Mouse (Mus musculus) embryonic stem cell, embryonic (primary cell): ENCODE measurements around the gene Mrps7.

Experiments
- CTCF ChIA-PET, 4 experiments: fragments of 300-600 bp in 2 of 4; fragments of 350-600 bp in 2 of 4; sonication (Branson Sonifier 250); formaldehyde crosslinking; loops; one replicate each; lab custom pipeline; 2022; ENCODE audit warnings: inconsistent platforms in 2 of 4; lab: Charles Lee
- POLR2A ChIA-PET, 4 experiments: fragments of 300-600 bp in 2 of 4; fragments of 350-600 bp in 2 of 4; sonication (Branson Sonifier 250); formaldehyde crosslinking; loops; one replicate each; lab custom pipeline; 2022; ENCODE audit warnings: antibody characterized with exemption in 4 of 4, inconsistent platforms in 1 of 4; lab: Charles Lee

The Mrps7 gene

DNA sequence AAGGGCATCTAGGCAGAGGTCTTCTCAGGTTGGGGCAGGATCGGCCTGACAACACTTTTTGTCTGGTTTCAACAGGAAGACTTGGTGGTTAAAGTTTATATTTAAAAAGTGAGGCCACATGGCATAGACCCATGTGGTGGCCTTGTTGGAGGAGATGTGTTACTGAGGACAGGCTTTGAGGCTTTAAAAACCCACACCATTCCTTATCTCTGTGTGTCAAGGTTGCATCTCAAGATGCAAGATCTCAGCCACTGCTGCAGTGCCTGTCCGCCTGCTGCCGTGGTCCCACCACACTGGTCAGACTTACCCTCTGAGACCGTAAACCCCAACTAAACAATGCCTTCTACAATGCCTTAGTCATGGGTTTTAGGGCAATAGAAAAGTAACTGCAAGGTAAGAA, 5.4 kb upstream of the Mrps7 start:
- CTCF ChIA-PET, result interaction anchor here in 1 of 4 experiments (1.0 to 1.9 kb wide), 3 partner anchors 11 to 33 kb away, joined by 3 to 6 read pairs (median 5); partner anchors contain the start of gene Mif4gd

DNA sequence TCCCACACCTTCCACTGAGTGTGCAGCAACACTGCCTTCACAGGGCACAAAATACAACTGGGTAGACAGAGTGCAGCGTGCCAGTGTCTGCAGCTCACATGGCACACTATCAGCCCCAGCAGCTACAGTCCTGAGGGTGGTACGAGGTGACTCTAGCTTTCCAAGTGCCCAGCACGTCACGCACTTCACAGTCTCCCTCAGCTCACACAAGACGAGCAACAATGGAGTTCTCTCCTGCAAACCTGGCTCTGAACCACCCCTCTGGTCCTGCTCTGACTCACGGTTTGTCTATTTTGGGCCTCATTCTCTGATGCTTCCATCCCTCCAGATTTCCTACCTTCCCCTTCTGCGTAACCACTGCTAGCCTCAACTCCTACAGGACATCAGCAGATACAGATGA, 4.0 kb upstream of the Mrps7 start:
- POLR2A ChIA-PET, result interaction anchor here in 3 of 4 experiments (0.6 to 23.6 kb wide), 15 partner anchors 8 to 425 kb away, joined by 3 to 335 read pairs (median 4); partner anchors contain the start of genes Jpt1 (in 1 of the 3), Mif4gd (in 1 of the 3), Nup85 (in 1 of the 3) and Slc25a19 (in 1 of the 3)

More for the DNA sequence above, 5.4 kb upstream of the Mrps7 start:
- POLR2A ChIA-PET, result interaction anchor here in 2 of 4 experiments (1.5 to 23.6 kb wide), 4 partner anchors 8 to 27 kb away, joined by 3 to 335 read pairs (median 10); partner anchors contain the start of gene Mif4gd (in 1 of the 2)

DNA sequence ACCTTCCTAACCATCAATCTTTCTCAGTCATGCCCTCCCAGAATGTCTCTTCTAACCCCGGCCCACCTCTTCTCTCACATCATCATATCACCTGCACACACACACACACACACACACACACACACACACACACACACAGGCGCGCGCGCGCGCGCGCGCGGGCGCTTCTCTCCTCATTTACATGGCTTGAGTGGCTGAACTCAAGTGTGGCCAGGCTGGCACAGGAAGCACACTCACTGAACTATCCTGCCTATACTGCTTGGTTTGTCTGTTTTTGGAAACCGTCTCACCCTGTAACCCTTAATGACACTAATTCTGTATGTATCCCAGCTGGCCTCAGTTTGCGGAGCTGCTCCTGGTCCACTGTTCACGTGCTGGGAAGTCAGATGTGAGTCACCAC, 3.0 kb upstream of the Mrps7 start:
- ChIA-PET CTCF (interaction anchor here in 1 of 4 experiments (1.4 kb wide), 1 partner anchor 31 kb away, joined by 3 read pairs; no protein-coding TSS in a partner anchor), POLR2A (interaction anchor here in 2 of 4 experiments (0.9 to 23.6 kb wide), 8 partner anchors 9 to 27 kb away, joined by 3 to 335 read pairs (median 7); partner anchors contain the start of genes Mif4gd (in 2 of the 2) and Slc25a19 (in 1 of the 2))

More for the DNA sequence above, 4.0 kb upstream of the Mrps7 start:
- CTCF ChIA-PET, result interaction anchor here in 3 of 4 experiments (0.6 to 1.9 kb wide), 5 partner anchors 12 to 53 kb away, joined by 3 to 7 read pairs (median 5); partner anchors contain the start of gene Mif4gd (in 1 of the 3)

DNA sequence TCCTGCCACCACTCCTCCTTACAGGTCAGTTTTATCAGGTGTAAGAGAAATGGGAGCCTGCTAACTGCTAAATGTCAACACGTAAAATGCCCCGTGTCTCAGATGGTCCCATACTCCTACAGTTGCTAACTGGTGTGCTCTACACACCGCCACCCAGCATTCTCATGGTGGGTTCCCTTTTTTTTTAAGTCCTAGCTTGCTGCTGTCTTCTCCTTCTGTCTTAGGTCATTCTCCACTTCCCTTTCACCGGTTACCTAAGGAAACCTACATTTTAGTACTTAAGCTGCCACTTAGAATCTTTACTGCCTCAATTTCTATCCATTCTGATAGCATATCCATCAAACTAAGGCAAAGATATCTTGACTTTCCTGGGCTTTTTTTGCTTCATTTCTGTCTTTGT, 2.6 kb upstream of the Mrps7 start:
- POLR2A ChIA-PET, result interaction anchor here in 2 of 4 experiments (0.5 to 23.6 kb wide), 12 partner anchors 9 to 976 kb away, joined by 3 to 335 read pairs (median 3); partner anchors contain the start of genes Mif4gd (in 2 of the 2) and Slc25a19 (in 1 of the 2)
- CTCF ChIA-PET, result interaction anchor here in 2 of 4 experiments (0.5 to 1.4 kb wide), 2 partner anchors 30 to 255 kb away, joined by 3 read pairs; no protein-coding TSS in a partner anchor

DNA sequence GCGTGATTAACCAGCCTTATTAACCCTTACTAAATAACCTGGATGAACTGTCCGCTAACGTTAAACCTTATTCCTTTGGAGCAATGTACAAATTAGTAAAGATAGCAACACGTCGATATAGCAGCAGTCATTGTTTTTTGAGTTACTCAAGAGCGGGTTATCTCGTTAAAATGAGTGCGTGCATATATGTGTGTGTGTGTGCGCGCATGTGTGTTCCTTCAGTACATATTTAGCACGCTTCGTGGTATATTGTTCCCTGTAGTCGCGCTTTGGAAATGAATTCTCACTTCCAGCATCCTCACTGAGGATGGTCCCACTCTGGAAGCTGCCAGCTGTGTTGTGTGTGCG, 623 bp upstream of the Mrps7 start:
- POLR2A ChIA-PET, result interaction anchor here in 3 of 4 experiments (0.9 to 23.6 kb wide), 14 partner anchors 9 to 421 kb away, joined by 3 to 335 read pairs (median 4); partner anchors contain the start of gene Mif4gd (in 3 of the 3)
- CTCF ChIA-PET, result interaction anchor here in 1 of 4 experiments (0.6 to 1.3 kb wide), 2 partner anchors 257 to 420 kb away, joined by 3 to 4 read pairs; no protein-coding TSS in a partner anchor

GRCm38 (mm10) chr11:115604304-115604696, 575 bp downstream of the Mrps7 start:
- CTCF ChIA-PET, result interaction anchor here in 3 of 4 experiments (1.0 to 1.6 kb wide), 3 partner anchors 9 to 24 kb away, joined by 3 read pairs; partner anchors contain the start of genes Mif4gd (in 2 of the 3) and Slc25a19 (in 1 of the 3)
- POLR2A ChIA-PET, result interaction anchor here (0.6 to 17.9 kb wide), 31 partner anchors 8 to 658 kb away, joined by 3 to 335 read pairs (median 4); partner anchors contain the start of genes Jpt1 (in 2 of the 4), Mif4gd (in 2 of the 4), Nup85 (in 2 of the 4) and Grb2 (in 1 of the 4)

- ChIA-PET POLR2A (interaction anchor here in 3 of 4 experiments (0.5 to 17.9 kb wide), 15 partner anchors 8 to 1321 kb away, joined by 3 to 335 read pairs (median 4); partner anchors contain the start of genes Jpt1 (in 2 of the 3), Slc25a19 (in 2 of the 3), Mif4gd (in 1 of the 3) and Nup85 (in 1 of the 3)), CTCF (interaction anchor here in 1 of 4 experiments (0.6 kb wide), 2 partner anchors 66 to 136 kb away, joined by 3 read pairs; no protein-coding TSS in a partner anchor)
Measured at GRCm38 (mm10) chr11:115606733-115607132, 3.0 kb downstream of the Mrps7 start.

- POLR2A ChIA-PET, result interaction anchor here in 3 of 4 experiments (0.5 to 17.9 kb wide), 20 partner anchors 9 to 413 kb away, joined by 3 to 335 read pairs (median 5); partner anchors contain the start of genes Slc25a19 (in 3 of the 3), Jpt1 (in 2 of the 3), Fdxr (in 1 of the 3) and Nup85 (in 1 of the 3)
- CTCF ChIA-PET, result interaction anchor here in 2 of 4 experiments (0.5 to 1.5 kb wide), 4 partner anchors 15 to 106 kb away, joined by 3 to 4 read pairs (median 4); no protein-coding TSS in a partner anchor
Measured at GRCm38 (mm10) chr11:115608421-115609399, 5.0 kb downstream of the Mrps7 start.

GRCm38 (mm10) chr11:115609576-115609975, 5.9 kb downstream of the Mrps7 start:
- ChIA-PET POLR2A (interaction anchor here in 3 of 4 experiments (0.5 to 17.9 kb wide), 13 partner anchors 11 to 414 kb away, joined by 3 to 335 read pairs (median 5); partner anchors contain the start of genes Slc25a19 (in 2 of the 3), Fdxr (in 1 of the 3), Jpt1 (in 1 of the 3) and Nup85 (in 1 of the 3)), CTCF (interaction anchor here in 1 of 4 experiments (0.5 to 1.3 kb wide), 2 partner anchors 29 to 105 kb away, joined by 3 to 4 read pairs; no protein-coding TSS in a partner anchor)

DNA sequence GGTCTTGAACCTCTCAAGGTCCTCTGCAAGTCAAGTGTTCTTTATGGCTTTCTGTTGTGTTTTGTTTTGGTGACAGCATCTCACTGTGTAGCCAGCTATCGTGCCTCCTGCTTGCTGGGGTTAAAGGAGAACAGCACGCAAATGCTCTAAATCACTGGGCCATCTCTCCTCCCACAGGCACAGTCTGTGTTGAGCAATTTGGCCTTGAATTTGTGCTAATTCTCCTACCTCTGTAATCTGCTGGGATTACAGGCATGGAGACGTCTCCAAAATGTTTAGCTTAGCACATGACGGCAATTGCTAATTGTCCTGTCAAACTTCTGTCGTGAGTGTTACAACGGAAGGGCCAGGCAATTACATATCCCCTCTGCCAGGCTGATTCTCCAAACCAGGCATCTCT, 7.4 kb downstream of the Mrps7 start:
- ChIA-PET POLR2A (interaction anchor here in 3 of 4 experiments (0.7 to 17.9 kb wide), 17 partner anchors 16 to 248 kb away, joined by 3 to 335 read pairs (median 9); partner anchors contain the start of genes Nup85 (in 2 of the 3), Grb2 (in 1 of the 3), Slc25a19 (in 1 of the 3) and Sumo2 (in 1 of the 3)), CTCF (interaction anchor here in 3 of 4 experiments (0.6 to 1.4 kb wide), 4 partner anchors 12 to 203 kb away, joined by 3 to 4 read pairs (median 3); partner anchors contain the start of gene Caskin2 (in 1 of the 3))

DNA sequence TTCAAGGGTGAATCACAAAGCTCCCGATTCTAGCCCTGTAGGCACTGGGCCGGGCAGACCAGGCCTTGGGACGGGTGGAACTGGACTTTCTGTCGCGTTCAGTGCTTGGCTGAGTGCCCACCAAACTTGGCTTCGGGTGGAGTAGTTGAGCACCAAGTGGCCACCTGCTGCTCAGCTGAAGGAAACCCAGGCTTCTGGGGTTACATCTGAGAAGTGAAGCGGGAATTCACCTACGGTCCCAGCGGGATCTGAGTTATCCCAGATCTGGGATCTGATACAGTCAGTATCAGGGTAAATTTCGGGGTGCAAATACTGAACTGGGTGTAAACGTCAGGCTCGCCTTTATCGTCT, 8.3 kb downstream of the Mrps7 start:
- ChIA-PET POLR2A (interaction anchor here in 3 of 4 experiments (0.6 to 17.9 kb wide), 35 partner anchors 10 to 734 kb away, joined by 3 to 335 read pairs (median 8); partner anchors contain the start of genes Grb2 (in 2 of the 3), Nup85 (in 2 of the 3), Slc25a19 (in 2 of the 3) and Sumo2 (in 2 of the 3)), CTCF (interaction anchor here in 3 of 4 experiments (0.5 to 3.2 kb wide), 11 partner anchors 11 to 247 kb away, joined by 3 to 38 read pairs (median 7); partner anchors contain the start of genes Myo15b (in 1 of the 3) and Slc25a19 (in 1 of the 3))

- POLR2A ChIA-PET, result interaction anchor here (0.5 to 17.9 kb wide), 105 partner anchors 7 to 1396 kb away, joined by 3 to 335 read pairs (median 4); partner anchors contain the start of genes Grb2 (in 3 of the 4), Slc25a19 (in 3 of the 4), Cdr2l (in 2 of the 4) and Gga3 (in 2 of the 4)
- CTCF ChIA-PET, result interaction anchor here (0.5 to 3.5 kb wide), 65 partner anchors 8 to 1392 kb away, joined by 3 to 38 read pairs (median 4); partner anchors contain the start of genes Slc25a19 (in 3 of the 4), Caskin2 (in 2 of the 4), Grb2 (in 2 of the 4) and Nt5c (in 2 of the 4)
Measured at GRCm38 (mm10) chr11:115612410-115613137, 8.8 kb downstream of the Mrps7 start, which contains the start of gene Mif4gd. TSS of gene Mif4gd (minus strand) at chr11:115612969.

DNA sequence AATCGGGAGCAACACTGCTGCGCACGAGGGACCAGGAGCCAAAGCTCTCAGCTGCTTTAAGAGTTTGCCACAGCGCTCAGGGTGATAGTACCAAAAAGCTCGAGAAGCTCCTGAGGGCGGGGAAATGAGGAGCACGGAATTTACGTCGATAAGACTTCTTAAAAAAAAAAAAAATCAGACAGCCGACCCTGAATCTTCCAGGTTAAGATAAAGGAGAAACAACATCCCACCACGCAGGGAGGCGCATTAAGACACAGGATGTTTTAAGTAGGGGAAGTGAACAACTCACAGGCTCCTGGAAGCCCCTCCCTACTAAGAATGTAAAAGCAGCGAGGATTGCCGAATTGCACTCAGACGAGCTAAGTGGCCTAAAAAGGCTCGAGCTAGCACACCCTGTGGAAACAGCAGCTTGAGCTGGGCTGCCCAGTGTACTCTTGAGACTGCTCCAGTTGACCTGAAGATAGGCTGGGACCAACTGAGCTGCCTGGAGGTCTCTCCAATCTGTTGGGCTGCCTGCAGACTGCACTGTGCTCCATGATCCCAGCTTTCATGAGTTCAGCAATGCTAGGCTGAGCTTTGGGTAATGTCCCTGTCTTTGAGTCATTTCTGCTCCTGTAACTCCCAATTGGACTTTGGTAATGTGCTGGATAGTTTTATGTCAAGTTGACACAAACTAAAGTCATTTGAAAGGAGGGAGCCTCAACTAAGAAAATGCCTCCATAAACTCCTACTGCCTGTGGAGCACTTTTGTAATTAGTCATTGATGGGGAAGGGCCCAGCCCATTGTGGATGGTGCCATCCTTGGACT, 9.6 kb downstream of the Mrps7 start:
- ChIA-PET CTCF (interaction anchor here (0.6 to 3.5 kb wide), 64 partner anchors 8 to 1391 kb away, joined by 3 to 38 read pairs (median 4); partner anchors contain the start of genes Slc25a19 (in 3 of the 4), Caskin2 (in 2 of the 4), Grb2 (in 2 of the 4) and Nt5c (in 2 of the 4)), POLR2A (interaction anchor here (0.5 to 17.9 kb wide), 118 partner anchors 8 to 1480 kb away, joined by 3 to 335 read pairs (median 4); partner anchors contain the start of genes Grb2 (in 3 of the 4), Slc25a19 (in 3 of the 4), Cdr2l (in 2 of the 4) and Gga3 (in 2 of the 4))
